Mouse (Mus musculus) kidney, embryonic 15.5 days (tissue): ENCODE measurements around the gene Kpna6. TPM values are rescaled to one million over a fixed set of nuclear protein-coding genes. Genes with fewer than 3 reads are reported as not detected.

Experiments
- ATAC-seq: fragments of 200-750 bp; cut with Nextera tagmentation; replicated peaks from 2 replicates; pipeline ENCODE4 v1.8.0; 2017; ENCODE audit warnings: moderate TSS enrichment; ENCODE audit not compliant: low FRiP score
- H3K27ac ChIP-seq: fragments of 300-500 bp; sonication (generic); 2 replicates; pipeline ENCODE4 v1.5.1; 2015; ENCODE audit warnings: mild to moderate bottlenecking, inconsistent platforms
- H3K27me3 ChIP-seq: fragments of 300-500 bp; sonication (generic); 2 replicates; pipeline ENCODE4 v1.6.1; 2015; ENCODE audit warnings: inconsistent platforms
- H3K36me3 ChIP-seq: fragments of 300-500 bp; sonication (generic); 2 replicates; pipeline ENCODE4 v1.6.1; 2015; ENCODE audit warnings: inconsistent platforms
- H3K4me1 ChIP-seq: fragments of 300-500 bp; sonication (generic); 2 replicates; pipeline ENCODE4 v1.6.1; 2015; ENCODE audit warnings: inconsistent platforms
- H3K4me2 ChIP-seq: fragments of 300-500 bp; sonication (generic); 2 replicates; pipeline ENCODE4 v1.6.1; 2015; ENCODE audit warnings: moderate library complexity, mild to moderate bottlenecking, inconsistent platforms
- H3K4me3 ChIP-seq: fragments of 300-500 bp; sonication (generic); replicated peaks from 2 replicates; pipeline ENCODE4 v1.5.1; 2015; ENCODE audit warnings: mild to moderate bottlenecking, inconsistent platforms
- H3K9ac ChIP-seq: fragments of 300-500 bp; sonication (generic); 2 replicates; pipeline ENCODE4 v1.6.1; 2015; ENCODE audit warnings: mild to moderate bottlenecking, inconsistent platforms
- H3K9me3 ChIP-seq: fragments of 300-500 bp; sonication (generic); replicated peaks from 2 replicates; pipeline ENCODE4 v1.6.1; 2016; ENCODE audit warnings: inconsistent platforms
- WGBS: fragments of 180-500 bp; shearing (Covaris S2); methylation state at CpG from one replicate; pipeline ENCODE4 v1.1.7; 2015; ENCODE audit warnings: mixed read lengths; 5-methylcytosine and 5-hydroxymethylcytosine counted together
- microRNA-seq: library from miRNA; unstranded; fragments of <30 nt; microRNA quantifications from one replicate; pipeline ENCODE4, GENCODE M21; 2016
- polyA plus RNA-seq: library from polyadenylated mRNA; unstranded; fragments of >200 nt; fragmentation: Nextera tagmentation; extraction: Ambion mirVana; gene quantifications from 2 replicates; pipeline ENCODE4 v1.2.1, GENCODE M21; 2015

Kpna6 gene
- polyA plus RNA-seq, 1 experiment from 2014 or later: 18.7 TPM

- Histone ChIP-seq H3K9me3 (no peaks in the 10 kb centered on the region), H3K27me3 (no peaks in the 10 kb centered on the region), H3K9ac (no peak overlapping the region), H3K4me1 (0 out of 2 replicates have a peak, but pooled peaks cover 3% of the 10 kb centered on the region), H3K4me3 (no peak overlapping the region), H3K4me2 (no peak overlapping the region), H3K27ac (no peak overlapping the region), H3K36me3 (peaks cover 40% of the 10 kb centered on the region)
- ATAC-seq: no peak; the same call in 1 of the 2 replicates
- WGBS: 67% methylated on average over 4 of the region's 4 CpGs
These were observed 62.1 kb downstream of the Kpna6 start for GRCm38 (mm10) chr4:129610472-129610871.

- 65% methylated on average over 4 of the region's 4 CpGs for WGBS
- H3K27me3 ChIP-seq: no peaks in the 10 kb centered on the region
- H3K9ac ChIP-seq: 0 out of 2 replicates have a peak overlapping the region, but pooled peaks have one; percentile 22
- no peak overlapping the region for H3K4me3 ChIP-seq
- 0 out of 2 replicates have a peak, but pooled peaks cover 3% of the 10 kb centered on the region for H3K4me1 ChIP-seq
- ATAC-seq: 0 out of 2 replicates have a peak, but pooled peaks have one; percentile 31
- no peak overlapping the region for H3K4me2 ChIP-seq
- no peak overlapping the region for H3K27ac ChIP-seq
- peaks cover 43% of the 10 kb centered on the region for H3K36me3 ChIP-seq
- H3K9me3 ChIP-seq: no peaks in the 10 kb centered on the region
These were observed 62.5 kb downstream of the Kpna6 start for GRCm38 (mm10) chr4:129610026-129610425.

- H3K36me3 ChIP-seq: peaks cover 51% of the 10 kb centered on the region
- H3K27ac ChIP-seq: no peak overlapping the region
- H3K4me1 ChIP-seq: 0 out of 2 replicates have a peak, but pooled peaks cover 3% of the 10 kb centered on the region
- 0 out of 2 replicates have a peak, but pooled peaks have one; percentile 13 for ATAC-seq
- no peak overlapping the region for H3K4me2 ChIP-seq
- WGBS: 82% methylated on average over 12 of the region's 12 CpGs
- H3K27me3 ChIP-seq: no peaks in the 10 kb centered on the region
- H3K9ac ChIP-seq: no peak overlapping the region
- H3K4me3 ChIP-seq: no peak overlapping the region
- no peaks in the 10 kb centered on the region for H3K9me3 ChIP-seq
These were observed 63.4 kb downstream of the Kpna6 start for GRCm38 (mm10) chr4:129609139-129609631.

- Histone ChIP-seq H3K9ac (no peak overlapping the region), H3K36me3 (peaks cover 58% of the 10 kb centered on the region), H3K4me1 (0 out of 2 replicates have a peak, but pooled peaks cover 3% of the 10 kb centered on the region), H3K9me3 (no peaks in the 10 kb centered on the region), H3K27me3 (no peaks in the 10 kb centered on the region), H3K4me3 (no peak overlapping the region), H3K27ac (no peak overlapping the region), H3K4me2 (no peak overlapping the region)
- WGBS: 33% methylated on average over 7 of the region's 7 CpGs
- ATAC-seq: peak; percentile 73; the same call in 1 of the 2 replicates
These were observed 64.0 kb downstream of the Kpna6 start for GRCm38 (mm10) chr4:129608426-129609025.

GRCm38 (mm10) chr4:129600233-129601158 lies 72.1 kb downstream of the Kpna6 start, which contains the start of the genes Eif3i and Tmem234:
Eif3i (minus strand) TSS chr4:129600648.
Tmem234 (plus strand) TSS chr4:129600668.
- peak within 1 kb of the TSS; percentile 84 for H3K27ac ChIP-seq
- H3K4me3 ChIP-seq: peak within 1 kb of the TSS; percentile 96
- no peaks in the 10 kb centered on the region for H3K9me3 ChIP-seq
- H3K4me2 ChIP-seq: peak within 1 kb of the TSS; percentile 84
- H3K27me3 ChIP-seq: no peaks in the 10 kb centered on the region
- under 1% methylated on average over 74 of the region's 74 CpGs for WGBS
- ATAC-seq: peak; percentile 89
- peaks cover 71% of the 10 kb centered on the region for H3K36me3 ChIP-seq
- H3K9ac ChIP-seq: peak within 1 kb of the TSS; percentile 96
- peaks cover 30% of the 10 kb centered on the region for H3K4me1 ChIP-seq

Small RNAs within 50 kb of the gene (microRNA-seq; reads per million reads assigned to microRNA genes)
- not detected for gene Mir7016

Other genes with a start within 250 kb of the Kpna6 start
- gene Zbtb8b, start 231.9 kb downstream of the Kpna6 start, polyA plus RNA-seq: 4.1 and 4.9 TPM in 2 replicates
- 26.4 and 28.8 TPM in 2 replicates for gene Bsdc1, start 211.2 kb downstream of the Kpna6 start, polyA plus RNA-seq
- not detected in 2 replicates for gene Tssk3, start 181.7 kb downstream of the Kpna6 start, polyA plus RNA-seq
- not detected in 2 replicates for gene Fam229a, start 181.6 kb downstream of the Kpna6 start, polyA plus RNA-seq
- 881 and 886 TPM in 2 replicates for gene Marcksl1, start 159.2 kb downstream of the Kpna6 start, polyA plus RNA-seq
- 264 and 274 TPM in 2 replicates for gene Hdac1, start 130.1 kb downstream of the Kpna6 start, polyA plus RNA-seq
- gene Lck, start 99.1 kb downstream of the Kpna6 start, polyA plus RNA-seq: 11.3 and 11.4 TPM in 2 replicates
- 27.8 and 29.1 TPM in 2 replicates for gene Fam167b, start 94.2 kb downstream of the Kpna6 start, polyA plus RNA-seq
- gene Eif3i, start 72.1 kb downstream of the Kpna6 start, polyA plus RNA-seq: 287 and 288 TPM in 2 replicates
- gene Tmem234, start 72.1 kb downstream of the Kpna6 start, polyA plus RNA-seq: 209 and 215 TPM in 2 replicates
- gene Dcdc2b, start 58.5 kb downstream of the Kpna6 start, polyA plus RNA-seq: 2.1 and 2.4 TPM in 2 replicates
- gene Iqcc, start 53.7 kb downstream of the Kpna6 start, polyA plus RNA-seq: 29.4 TPM in 2 replicates
- gene Ccdc28b, start 48.8 kb downstream of the Kpna6 start, polyA plus RNA-seq: 52.4 and 65.7 TPM in 2 replicates
- 82.1 and 84.4 TPM in 2 replicates for gene Txlna, start 31.7 kb downstream of the Kpna6 start, polyA plus RNA-seq
- gene Tmem39b, start 24.1 kb upstream of the Kpna6 start, polyA plus RNA-seq: 20.2 and 21.6 TPM in 2 replicates
- 118 and 125 TPM in 2 replicates for gene Khdrbs1, start 69.5 kb upstream of the Kpna6 start, polyA plus RNA-seq
- 311 and 374 TPM in 2 replicates for gene Ptp4a2, start 138.5 kb upstream of the Kpna6 start, polyA plus RNA-seq